Mouse (Mus musculus) forebrain, embryonic 11.5 days (tissue): ENCODE measurements around the gene Rpp38. TPM values are rescaled to one million over a fixed set of nuclear protein-coding genes. Genes with fewer than 3 reads are reported as not detected.

Experiments
- ATAC-seq: fragments of 200-750 bp; cut with Nextera tagmentation; replicated peaks from 2 replicates; pipeline ENCODE4 v1.8.0; 2017; ENCODE audit warnings: moderate TSS enrichment; ENCODE audit not compliant: low FRiP score
- DNase-seq: peaks from one replicate; pipeline ENCODE4 v3.0.0-alpha.2; 2017; ENCODE audit warnings: low spot score
- H3K27ac ChIP-seq: fragments of 300-500 bp; sonication (generic); 2 replicates; pipeline ENCODE4 v1.5.1; 2014; ENCODE audit warnings: low read depth, low read length
- H3K27me3 ChIP-seq: fragments of 300-500 bp; sonication (generic); 2 replicates; pipeline ENCODE4 v1.6.1; 2014; ENCODE audit warnings: mild to moderate bottlenecking, low read length, mixed read lengths; ENCODE audit not compliant: control insufficient read depth, insufficient read depth
- H3K36me3 ChIP-seq: fragments of 300-500 bp; sonication (generic); 2 replicates; pipeline ENCODE4 v1.6.1; 2014; ENCODE audit warnings: mild to moderate bottlenecking, low read length, moderate library complexity, mixed read lengths; ENCODE audit not compliant: control insufficient read depth, insufficient read depth
- H3K4me1 ChIP-seq: fragments of 300-500 bp; sonication (generic); replicated peaks from 2 replicates; pipeline ENCODE4 v1.6.1; 2014; ENCODE audit warnings: low read length, mixed read lengths; ENCODE audit not compliant: control insufficient read depth, insufficient read depth
- H3K4me2 ChIP-seq: fragments of 300-500 bp; sonication (generic); 2 replicates; pipeline ENCODE4 v1.6.1; 2014; ENCODE audit warnings: low read depth, mild to moderate bottlenecking, low read length, moderate library complexity, mixed read lengths; ENCODE audit not compliant: severe bottlenecking
- H3K4me3 ChIP-seq: fragments of 300-500 bp; sonication (generic); 2 replicates; pipeline ENCODE4 v1.5.1; 2014; ENCODE audit warnings: low read depth, low read length
- H3K9ac ChIP-seq: fragments of 300-500 bp; sonication (generic); 2 replicates; pipeline ENCODE4 v1.6.1; 2014; ENCODE audit warnings: low read length
- H3K9me3 ChIP-seq: fragments of 300-500 bp; sonication (generic); 2 replicates; pipeline ENCODE4 v1.6.1; 2016; ENCODE audit warnings: low read length, mixed read lengths; ENCODE audit not compliant: control insufficient read depth
- WGBS: fragments of 180-500 bp; shearing (Covaris S2); extraction: QIAGEN DNeasy Blood & Tissue Kit; methylation state at CpG from one replicate; pipeline ENCODE4 v1.1.7; 2014; 5-methylcytosine and 5-hydroxymethylcytosine counted together
- polyA plus RNA-seq: library from polyadenylated mRNA; unstranded; fragments of >200 nt; fragmentation: Nextera tagmentation; extraction: Ambion mirVana; gene quantifications from 2 replicates; pipeline ENCODE4 v1.2.1, GENCODE M21; 2014

Rpp38 gene
- polyA plus RNA-seq, 1 experiment from 2014 or later = 26.2 TPM

- WGBS = 85% methylated on average over 3 of the region's 3 CpGs
- Histone ChIP-seq H3K27ac (no peak overlapping the region), H3K9ac (no peak overlapping the region), H3K9me3 (no peaks in the 10 kb centered on the region), H3K4me3 (no peak overlapping the region), H3K27me3 (no peaks in the 10 kb centered on the region), H3K4me2 (no peak overlapping the region), H3K36me3 (peaks cover 6% of the 10 kb centered on the region; the same call in 1 of the 2 replicates), H3K4me1 (no peaks in the 10 kb centered on the region)
- ATAC-seq (no peak), DNase-seq (no peak)
These were observed 26.9 kb downstream of the Rpp38 start for GRCm38 (mm10) chr2:3305426-3306025.

GRCm38 (mm10) chr2:3295826-3296225 lies 36.6 kb downstream of the Rpp38 start:
- Histone ChIP-seq H3K36me3 (no peaks in the 10 kb centered on the region), H3K4me2 (no peak overlapping the region), H3K27me3 (no peaks in the 10 kb centered on the region), H3K9ac (no peak overlapping the region), H3K4me1 (no peaks in the 10 kb centered on the region), H3K9me3 (no peaks in the 10 kb centered on the region), H3K27ac (no peak overlapping the region), H3K4me3 (no peak overlapping the region)
- DNase-seq (no peak), ATAC-seq (no peak)
- WGBS = 95% methylated on average over 7 of the region's 7 CpGs

- ATAC-seq = no peak
These were observed 40.3 kb downstream of the Rpp38 start for GRCm38 (mm10) chr2:3292170-3292569.

GRCm38 (mm10) chr2:3289581-3289980 lies 42.9 kb downstream of the Rpp38 start:
- Histone ChIP-seq H3K4me2 (no peak overlapping the region), H3K27me3 (no peaks in the 10 kb centered on the region), H3K4me1 (no peaks in the 10 kb centered on the region; the same call in 1 of the 2 replicates), H3K36me3 (no peaks in the 10 kb centered on the region), H3K4me3 (no peak overlapping the region), H3K27ac (no peak overlapping the region), H3K9me3 (no peaks in the 10 kb centered on the region), H3K9ac (no peak overlapping the region)
- ATAC-seq (no peak), DNase-seq (no peak)
- WGBS = 86% methylated on average over 1 of the region's 1 CpGs

More at GRCm38 (mm10) chr2:3292170-3292569, 40.3 kb downstream of the Rpp38 start:
- Histone ChIP-seq H3K9me3 (no peaks in the 10 kb centered on the region), H3K4me1 (no peaks in the 10 kb centered on the region), H3K4me3 (no peak overlapping the region), H3K27me3 (no peaks in the 10 kb centered on the region), H3K4me2 (no peak overlapping the region), H3K36me3 (no peaks in the 10 kb centered on the region), H3K9ac (no peak overlapping the region), H3K27ac (no peak overlapping the region)
- WGBS = 90% methylated on average over 1 of the region's 1 CpGs
- no peak for DNase-seq

GRCm38 (mm10) chr2:3286243-3286642 lies 46.2 kb downstream of the Rpp38 start:
- no peak overlapping the region for H3K4me2 ChIP-seq
- no peak overlapping the region for H3K4me3 ChIP-seq
- no peak overlapping the region for H3K9ac ChIP-seq
- H3K36me3 ChIP-seq = no peaks in the 10 kb centered on the region
- DNase-seq (no peak), ATAC-seq (no peak)
- no peak overlapping the region for H3K27ac ChIP-seq
- H3K27me3 ChIP-seq = no peaks in the 10 kb centered on the region
- WGBS = 83% methylated on average over 2 of the region's 2 CpGs
- H3K9me3 ChIP-seq = no peaks in the 10 kb centered on the region
- H3K4me1 ChIP-seq = peaks cover 4% of the 10 kb centered on the region; the same call in 1 of the 2 replicates

GRCm38 (mm10) chr2:3285709-3286108 lies 46.7 kb downstream of the Rpp38 start:
- no peak overlapping the region for H3K27ac ChIP-seq
- H3K4me1 ChIP-seq = peaks cover 4% of the 10 kb centered on the region; the same call in 1 of the 2 replicates
- no peak overlapping the region for H3K4me3 ChIP-seq
- no peaks in the 10 kb centered on the region for H3K27me3 ChIP-seq
- H3K9me3 ChIP-seq = no peaks in the 10 kb centered on the region
- ATAC-seq = no peak
- no peak for DNase-seq
- H3K9ac ChIP-seq = no peak overlapping the region
- peak overlapping the region; percentile 85; the same call in 1 of the 2 replicates for H3K4me2 ChIP-seq
- H3K36me3 ChIP-seq = no peaks in the 10 kb centered on the region
- WGBS = 81% methylated on average over 3 of the region's 3 CpGs

GRCm38 (mm10) chr2:3285181-3285530 lies 47.3 kb downstream of the Rpp38 start:
- 2% methylated on average over 6 of the region's 6 CpGs for WGBS
- Histone ChIP-seq H3K27ac (0 out of 2 replicates have a peak overlapping the region, but pooled peaks have one; percentile 71), H3K9ac (peak overlapping the region; percentile 80), H3K4me3 (peak overlapping the region; percentile 78), H3K27me3 (no peaks in the 10 kb centered on the region), H3K4me2 (peak overlapping the region; percentile 85), H3K9me3 (no peaks in the 10 kb centered on the region), H3K36me3 (no peaks in the 10 kb centered on the region), H3K4me1 (peaks cover 4% of the 10 kb centered on the region; the same call in 1 of the 2 replicates)
- ATAC-seq (no peak), DNase-seq (no peak)

GRCm38 (mm10) chr2:3284473-3285180 lies 47.8 kb downstream of the Rpp38 start:
- H3K4me3 ChIP-seq = peak overlapping the region; percentile 78
- H3K4me2 ChIP-seq = peak overlapping the region; percentile 85
- H3K27ac ChIP-seq = peak overlapping the region; percentile 71
- no peaks in the 10 kb centered on the region for H3K9me3 ChIP-seq
- WGBS = under 1% methylated on average over 58 of the region's 60 CpGs
- ATAC-seq = peak; percentile 6; the same call in 1 of the 2 replicates
- peak overlapping the region; percentile 80 for H3K9ac ChIP-seq
- H3K36me3 ChIP-seq = no peaks in the 10 kb centered on the region
- peak; percentile 86 for DNase-seq
- H3K4me1 ChIP-seq = peaks cover 4% of the 10 kb centered on the region; the same call in 1 of the 2 replicates
- H3K27me3 ChIP-seq = no peaks in the 10 kb centered on the region
